Mouse (Mus musculus): ENCODE measurements around the gene Ifrd2.

DNA sequence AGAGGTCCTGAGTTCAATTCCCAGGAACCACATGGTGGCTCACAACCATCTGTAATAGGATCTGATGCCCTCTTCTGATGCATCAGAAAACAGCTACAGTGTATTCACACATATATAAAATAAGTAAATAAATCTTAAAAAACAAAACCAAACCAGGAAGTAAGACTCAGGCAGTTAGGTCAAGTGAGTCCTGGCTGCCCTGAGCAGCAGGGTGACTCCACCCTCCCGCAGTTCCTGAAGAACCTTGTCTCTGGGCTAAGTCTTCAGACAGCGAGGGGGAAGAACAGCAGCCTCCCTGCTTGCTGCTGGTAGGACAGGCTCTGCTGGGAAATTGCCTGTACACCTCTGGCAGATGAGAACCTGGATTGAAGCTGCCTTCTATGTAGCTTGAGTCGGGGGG lies 31.1 kb upstream of the Ifrd2 start:
- no peak for TF ChIP-seq CTCF (IDR thresholded peaks at IDR 0.05; ENCODE audit: extremely low read depth, insufficient read length, insufficient replicate concordance, low read depth, low read length)
- peak; percentile 32; the same call in 1 of the 2 replicates for TF ChIP-seq POLR2A (IDR thresholded peaks at IDR 0.05; ENCODE audit: low read depth, low read length)

All from small intestine, adult 2 months (tissue).